Mouse (Mus musculus): Measurements from ENCODE around the gene Asxl1. TPM values are rescaled to one million over a fixed set of nuclear protein-coding genes. Genes with fewer than 3 reads are reported as not detected.

Gene Asxl1
- polyA plus RNA-seq, 1 experiment from 2014 or later, result 12.3 TPM

DNA sequence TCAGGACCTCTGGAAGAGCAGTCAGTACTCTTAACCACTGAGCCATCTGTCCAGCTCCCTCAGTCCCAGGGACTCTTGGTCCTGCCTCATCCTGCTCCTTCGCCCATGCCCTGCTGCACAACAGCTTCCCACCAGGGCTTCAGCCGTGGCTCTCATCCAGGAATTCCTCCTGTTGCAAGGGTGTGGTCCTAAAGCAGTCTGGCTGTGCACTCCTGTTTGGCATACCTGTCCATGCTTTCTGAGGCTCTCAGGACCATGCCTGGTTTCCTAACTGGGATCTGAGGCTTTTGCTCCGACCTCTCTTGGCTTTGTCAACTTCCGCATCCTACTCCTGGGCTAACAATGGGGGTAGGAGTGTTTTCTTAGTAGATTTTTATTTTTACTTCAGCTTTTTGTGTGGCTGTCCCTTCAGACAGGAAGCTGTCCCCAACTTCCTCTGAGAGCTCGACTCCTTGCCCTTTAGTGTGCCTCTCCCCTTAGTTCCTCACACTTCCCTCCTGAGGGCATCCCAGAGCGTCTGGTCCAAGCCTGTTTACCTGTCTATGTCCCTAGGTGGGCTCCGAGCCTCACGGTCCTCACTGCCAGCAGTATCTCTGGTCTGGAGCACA, 26.5 kb upstream of the Asxl1 start:
- WGBS, result 69% methylated on average over 8 of the region's 8 CpGs
- no peak overlapping the region for H3K9ac ChIP-seq
- no peak overlapping the region for H3K27ac ChIP-seq (replicated peaks)
- no peaks in the 10 kb centered on the region for H3K9me3 ChIP-seq (replicated peaks)
- ATAC-seq (ENCODE audit: insufficient number of reproducible peaks, low FRiP score, low TSS enrichment, low read depth), result no peak
- peaks cover 58% of the 10 kb centered on the region for H3K36me3 ChIP-seq
- no peaks in the 10 kb centered on the region for H3K4me1 ChIP-seq
- H3K4me2 ChIP-seq (replicated peaks), result no peak overlapping the region
- H3K4me3 ChIP-seq (replicated peaks), result no peak overlapping the region
- H3K27me3 ChIP-seq, result no peaks in the 10 kb centered on the region

DNA sequence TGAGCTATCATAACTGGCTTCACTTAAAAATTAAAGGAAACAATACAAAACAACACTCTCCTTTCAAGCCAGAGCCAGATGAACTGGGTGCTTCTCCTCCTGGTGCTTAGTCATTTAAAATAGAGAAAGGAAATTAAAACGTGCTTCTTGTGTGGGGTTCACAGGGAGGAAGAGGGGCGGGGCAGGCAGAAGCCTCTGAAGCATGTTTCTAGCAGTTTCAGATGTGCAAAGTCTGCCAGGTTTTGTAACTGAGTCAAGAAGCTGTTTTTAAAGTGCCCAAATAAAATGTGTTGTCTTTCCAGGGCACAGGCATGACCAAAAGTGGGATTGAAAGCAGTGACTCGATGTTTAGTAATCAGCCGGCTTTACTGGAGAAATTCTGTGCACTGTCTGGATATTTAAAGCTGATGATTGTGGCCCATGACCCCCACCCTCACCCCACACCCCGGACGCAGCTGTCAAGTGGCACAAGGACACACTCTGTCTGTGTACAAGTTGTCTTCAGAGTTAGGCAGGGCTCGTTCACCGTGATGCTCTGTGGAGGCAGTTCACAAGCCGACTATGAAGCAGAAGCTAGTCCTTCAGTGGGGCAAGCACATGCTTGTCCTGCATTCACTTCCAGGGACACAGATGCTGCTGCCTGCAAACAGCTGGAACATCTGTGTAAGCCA, 19.8 kb upstream of the Asxl1 start:
- Histone ChIP-seq H3K4me2 (replicated peaks) (no peak overlapping the region), H3K4me3 (replicated peaks) (no peak overlapping the region), H3K36me3 (peaks cover 62% of the 10 kb centered on the region), H3K27me3 (no peaks in the 10 kb centered on the region), H3K4me1 (no peaks in the 10 kb centered on the region), H3K9ac (no peak overlapping the region), H3K9me3 (replicated peaks) (no peaks in the 10 kb centered on the region), H3K27ac (replicated peaks) (no peak overlapping the region; the same call in 1 of the 2 replicates)
- no peak for ATAC-seq (ENCODE audit: insufficient number of reproducible peaks, low FRiP score, low TSS enrichment, low read depth)
- WGBS, result 65% methylated on average over 9 of the region's 9 CpGs

DNA sequence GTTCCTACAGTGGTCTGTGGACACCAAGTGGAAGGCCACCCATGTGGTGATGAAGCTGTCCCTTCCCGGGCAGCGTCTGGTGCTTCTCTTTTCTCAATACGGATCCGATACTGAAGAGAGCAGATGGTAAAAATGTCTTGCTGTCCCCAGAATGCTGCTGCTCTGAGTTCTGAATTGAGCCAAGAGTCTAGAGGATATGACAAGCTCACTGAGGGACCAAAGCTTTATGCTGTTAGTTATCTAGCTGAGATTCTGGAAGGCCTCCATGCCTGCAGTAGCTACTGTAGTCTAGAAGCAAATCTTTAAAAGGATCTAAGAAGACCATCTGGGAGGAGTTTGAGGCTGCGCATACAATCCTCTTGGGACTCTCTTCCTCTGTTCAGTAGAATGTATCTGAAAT, 13.4 kb upstream of the Asxl1 start:
- Histone ChIP-seq H3K9me3 (replicated peaks) (no peaks in the 10 kb centered on the region), H3K36me3 (peaks cover 47% of the 10 kb centered on the region), H3K27ac (replicated peaks) (no peak overlapping the region), H3K4me2 (replicated peaks) (no peak overlapping the region), H3K4me3 (replicated peaks) (no peak overlapping the region), H3K27me3 (no peaks in the 10 kb centered on the region), H3K9ac (no peak overlapping the region), H3K4me1 (no peaks in the 10 kb centered on the region)
- ATAC-seq (ENCODE audit: insufficient number of reproducible peaks, low FRiP score, low TSS enrichment, low read depth), result no peak
- 93% methylated on average over 5 of the region's 5 CpGs for WGBS

DNA sequence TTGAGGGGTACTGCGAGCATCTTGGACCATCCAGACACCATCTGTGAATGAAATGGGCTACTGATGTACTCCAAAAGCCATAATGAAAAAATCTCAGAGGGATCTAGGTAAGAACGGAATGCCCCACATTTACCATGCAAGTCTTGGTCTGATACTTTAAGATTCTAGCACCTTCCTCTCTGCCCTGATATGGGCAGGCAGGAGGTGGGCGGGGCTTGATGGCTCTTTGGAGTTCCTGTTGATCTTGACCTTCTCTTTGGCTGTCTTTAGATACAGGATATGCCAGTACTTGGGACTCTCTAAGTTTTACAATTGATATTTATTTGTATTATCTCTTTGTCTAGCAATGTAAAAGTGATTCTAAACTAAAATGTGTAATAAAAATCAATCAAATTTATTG, 12.6 kb upstream of the Asxl1 start:
- Histone ChIP-seq H3K9me3 (replicated peaks) (no peaks in the 10 kb centered on the region), H3K27ac (replicated peaks) (no peak overlapping the region), H3K9ac (no peak overlapping the region), H3K27me3 (no peaks in the 10 kb centered on the region), H3K36me3 (peaks cover 46% of the 10 kb centered on the region), H3K4me1 (no peaks in the 10 kb centered on the region), H3K4me3 (replicated peaks) (no peak overlapping the region), H3K4me2 (replicated peaks) (no peak overlapping the region)
- WGBS, result 91% methylated on average over 3 of the region's 3 CpGs
- no peak for ATAC-seq (ENCODE audit: insufficient number of reproducible peaks, low FRiP score, low TSS enrichment, low read depth)

DNA sequence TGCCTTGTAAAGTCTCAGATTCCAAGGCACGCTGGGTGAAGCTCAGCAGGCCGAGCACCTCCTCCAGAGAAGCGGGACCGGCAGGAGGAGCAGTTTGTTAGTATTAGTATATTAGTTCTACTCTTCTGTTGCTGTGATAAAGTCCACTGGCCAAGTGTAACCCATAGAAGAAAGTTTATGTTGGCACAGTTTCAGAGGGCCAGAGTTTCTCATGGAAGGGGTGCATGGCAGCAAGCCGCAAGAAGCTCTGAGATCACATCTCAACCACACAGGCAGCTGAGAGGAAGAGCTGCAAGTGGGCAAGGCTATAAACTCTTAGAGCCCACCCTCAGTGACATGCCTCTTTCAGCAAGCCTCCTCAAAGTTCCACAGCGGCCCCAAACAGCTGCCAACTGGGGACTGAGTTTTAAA, 11.8 kb upstream of the Asxl1 start:
- Histone ChIP-seq H3K27ac (replicated peaks) (no peak overlapping the region), H3K9ac (no peak overlapping the region), H3K27me3 (no peaks in the 10 kb centered on the region), H3K9me3 (replicated peaks) (no peaks in the 10 kb centered on the region), H3K4me1 (no peaks in the 10 kb centered on the region), H3K4me2 (replicated peaks) (no peak overlapping the region), H3K4me3 (replicated peaks) (no peak overlapping the region), H3K36me3 (peaks cover 38% of the 10 kb centered on the region)
- no peak for ATAC-seq (ENCODE audit: insufficient number of reproducible peaks, low FRiP score, low TSS enrichment, low read depth)
- WGBS, result 82% methylated on average over 6 of the region's 6 CpGs

DNA sequence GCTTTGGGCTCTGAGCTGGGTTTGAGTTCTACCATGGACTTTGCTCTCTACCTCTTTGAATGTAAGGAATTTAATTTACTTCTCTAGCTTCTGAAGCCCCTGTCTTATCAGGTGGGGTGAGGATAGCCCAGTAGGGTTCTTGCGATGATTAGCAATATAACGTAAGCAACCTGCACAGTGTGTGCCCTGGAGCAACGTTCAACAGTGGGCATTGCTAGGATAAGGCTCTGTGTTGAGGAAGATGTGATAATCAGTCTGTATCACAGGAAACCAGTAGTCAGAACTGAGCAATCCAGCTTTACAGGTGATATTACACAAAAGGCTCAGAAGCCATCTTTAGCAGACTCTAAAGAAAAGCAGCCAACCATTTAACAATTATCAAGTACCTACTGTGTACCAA, 11.3 kb upstream of the Asxl1 start:
- no peak overlapping the region for H3K27ac ChIP-seq (replicated peaks)
- no peaks in the 10 kb centered on the region for H3K9me3 ChIP-seq (replicated peaks)
- no peaks in the 10 kb centered on the region for H3K27me3 ChIP-seq
- 83% methylated on average over 3 of the region's 3 CpGs for WGBS
- ATAC-seq (ENCODE audit: insufficient number of reproducible peaks, low FRiP score, low TSS enrichment, low read depth), result no peak
- peaks cover 36% of the 10 kb centered on the region for H3K36me3 ChIP-seq
- no peak overlapping the region for H3K4me2 ChIP-seq (replicated peaks)
- H3K4me3 ChIP-seq (replicated peaks), result no peak overlapping the region
- H3K4me1 ChIP-seq, result no peaks in the 10 kb centered on the region
- no peak overlapping the region for H3K9ac ChIP-seq

DNA sequence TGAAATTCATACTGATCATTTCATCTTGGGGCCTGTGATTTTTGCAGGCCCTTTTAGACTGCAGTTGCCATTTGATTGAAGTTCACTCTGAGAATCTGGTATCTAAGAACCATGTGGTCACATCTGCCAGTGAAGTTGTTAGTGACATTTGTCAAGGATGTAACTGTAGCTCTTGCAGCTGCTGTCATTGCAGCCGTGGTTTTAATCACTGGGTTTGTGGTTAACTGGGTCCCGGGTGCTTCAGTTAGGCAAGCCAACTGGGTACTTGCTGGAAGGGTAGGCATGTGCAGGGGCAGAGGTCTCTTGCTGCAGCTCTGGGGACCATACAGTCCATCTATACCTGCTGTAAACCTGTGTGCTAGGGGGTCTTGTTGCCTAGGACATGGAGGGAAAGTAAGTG, 9.5 kb upstream of the Asxl1 start:
- no peaks in the 10 kb centered on the region for H3K27me3 ChIP-seq
- no peak overlapping the region for H3K4me3 ChIP-seq (replicated peaks)
- H3K4me1 ChIP-seq, result no peaks in the 10 kb centered on the region
- no peaks in the 10 kb centered on the region for H3K9me3 ChIP-seq (replicated peaks)
- peaks cover 17% of the 10 kb centered on the region; the same call in 1 of the 2 replicates for H3K36me3 ChIP-seq
- no peak overlapping the region for H3K9ac ChIP-seq
- ATAC-seq (ENCODE audit: insufficient number of reproducible peaks, low FRiP score, low TSS enrichment, low read depth), result no peak
- 17% methylated on average over 2 of the region's 2 CpGs for WGBS
- no peak overlapping the region for H3K4me2 ChIP-seq (replicated peaks)
- H3K27ac ChIP-seq (replicated peaks), result no peak overlapping the region

DNA sequence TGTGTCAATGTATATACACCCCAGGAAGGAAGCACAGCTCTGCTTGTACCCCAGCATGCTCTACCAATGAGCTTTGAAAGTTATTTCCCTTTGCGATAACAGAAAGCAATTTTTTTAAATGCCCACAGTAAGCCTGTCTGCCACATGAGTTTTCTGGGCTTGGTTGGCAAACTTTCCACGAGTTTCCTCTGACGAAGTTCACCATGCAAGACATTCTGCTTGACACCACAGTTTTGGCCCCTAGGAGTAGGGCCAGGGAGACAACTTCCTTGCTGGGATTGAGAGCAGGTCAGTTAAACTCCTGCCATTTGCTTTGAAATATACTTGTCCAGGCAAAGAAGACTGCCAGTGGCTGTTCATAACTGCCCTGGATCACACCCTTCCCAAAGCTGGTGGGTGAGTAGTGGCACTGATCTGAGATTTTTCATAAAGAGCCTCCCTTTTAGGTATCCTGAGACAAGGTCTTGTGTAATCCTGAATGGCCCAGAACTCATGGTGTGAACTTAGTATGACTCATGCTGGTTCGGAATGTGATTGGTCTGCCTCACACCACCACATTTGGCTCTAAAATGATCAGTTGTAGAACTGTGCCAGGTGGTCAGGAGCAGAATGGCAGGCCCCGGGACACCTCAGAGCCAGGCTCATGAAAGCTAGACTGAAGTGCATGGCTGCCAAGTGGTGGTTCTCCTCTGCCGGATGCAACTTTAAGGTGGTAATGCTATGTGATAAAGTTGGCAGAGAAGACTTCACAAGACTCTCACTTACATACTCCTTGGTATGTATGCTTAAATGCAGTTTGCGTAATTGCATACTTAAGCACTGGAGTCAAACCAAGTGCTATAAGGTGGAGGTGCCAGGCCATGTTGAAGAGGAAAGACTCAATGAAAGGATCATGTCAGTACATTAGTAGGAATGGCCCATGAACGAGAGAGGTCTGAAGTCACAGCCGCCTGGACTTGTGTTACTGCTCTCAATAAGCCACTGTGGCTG, 7.0 kb upstream of the Asxl1 start:
- H3K27ac ChIP-seq (replicated peaks), result 0 out of 2 replicates have a peak overlapping the region, but pooled peaks have one; percentile 0
- no peaks in the 10 kb centered on the region for H3K4me1 ChIP-seq
- H3K4me2 ChIP-seq (replicated peaks), result no peak overlapping the region
- H3K9ac ChIP-seq, result no peak overlapping the region
- no peaks in the 10 kb centered on the region for H3K9me3 ChIP-seq (replicated peaks)
- H3K4me3 ChIP-seq (replicated peaks), result no peak overlapping the region
- no peak for ATAC-seq (ENCODE audit: insufficient number of reproducible peaks, low FRiP score, low TSS enrichment, low read depth)
- 0 out of 2 replicates have a peak, but pooled peaks cover 7% of the 10 kb centered on the region for H3K36me3 ChIP-seq
- WGBS, result 88% methylated on average over 9 of the region's 9 CpGs
- H3K27me3 ChIP-seq, result no peaks in the 10 kb centered on the region

DNA sequence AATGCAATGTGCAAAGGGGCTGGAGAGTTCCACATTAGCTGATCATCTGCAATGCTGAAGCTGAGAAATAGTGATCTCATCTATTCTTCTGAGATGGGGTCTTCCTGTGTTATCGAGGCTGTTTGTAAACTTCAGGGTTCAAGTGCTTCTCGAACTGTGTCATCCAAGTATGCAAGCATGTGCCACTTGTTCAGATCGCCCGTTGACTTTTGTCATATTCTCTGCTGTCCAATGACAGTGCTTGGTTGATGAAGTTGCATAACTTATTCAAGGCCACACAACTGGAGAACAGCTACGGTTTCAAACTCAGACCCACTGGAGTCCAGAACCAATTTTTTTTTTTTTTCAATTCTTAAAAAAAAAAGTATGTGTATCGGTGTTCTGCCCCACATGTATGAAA, 3.5 kb upstream of the Asxl1 start:
- Histone ChIP-seq H3K4me1 (peaks cover 8% of the 10 kb centered on the region; the same call in 1 of the 2 replicates), H3K4me3 (replicated peaks) (no peak overlapping the region), H3K4me2 (replicated peaks) (no peak overlapping the region), H3K9me3 (replicated peaks) (no peaks in the 10 kb centered on the region), H3K27me3 (no peaks in the 10 kb centered on the region), H3K36me3 (0 out of 2 replicates have a peak, but pooled peaks cover 7% of the 10 kb centered on the region), H3K27ac (replicated peaks) (no peak overlapping the region), H3K9ac (no peak overlapping the region)
- 92% methylated on average over 6 of the region's 6 CpGs for WGBS
- ATAC-seq (ENCODE audit: insufficient number of reproducible peaks, low FRiP score, low TSS enrichment, low read depth), result no peak

DNA sequence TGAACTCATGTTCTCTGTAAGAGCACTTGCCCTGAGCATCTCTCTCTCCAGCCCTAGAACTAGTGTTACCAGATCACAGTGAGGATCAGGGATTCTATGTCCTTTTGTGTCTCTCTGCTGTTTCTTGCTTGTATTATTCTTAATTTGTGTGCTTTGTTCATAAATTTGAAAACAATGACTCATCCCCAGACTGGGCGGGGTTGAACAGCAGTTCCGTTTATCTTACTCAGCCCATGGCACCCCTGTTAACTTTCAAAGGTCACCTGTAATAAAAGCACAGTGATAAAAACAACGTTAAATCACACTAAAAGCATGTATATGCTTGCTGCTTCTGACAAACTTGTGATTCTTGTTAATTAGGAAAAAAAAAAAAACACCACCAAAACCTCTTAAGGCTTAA, 3.0 kb upstream of the Asxl1 start:
- 85% methylated on average over 3 of the region's 3 CpGs for WGBS
- H3K9me3 ChIP-seq (replicated peaks), result no peaks in the 10 kb centered on the region
- no peak overlapping the region for H3K27ac ChIP-seq (replicated peaks)
- H3K4me1 ChIP-seq, result peaks cover 8% of the 10 kb centered on the region; the same call in 1 of the 2 replicates
- no peaks in the 10 kb centered on the region for H3K27me3 ChIP-seq
- no peak overlapping the region for H3K9ac ChIP-seq
- H3K4me3 ChIP-seq (replicated peaks), result no peak overlapping the region
- no peak overlapping the region for H3K4me2 ChIP-seq (replicated peaks)
- H3K36me3 ChIP-seq, result 0 out of 2 replicates have a peak, but pooled peaks cover 7% of the 10 kb centered on the region
- no peak for ATAC-seq (ENCODE audit: insufficient number of reproducible peaks, low FRiP score, low TSS enrichment, low read depth)

DNA sequence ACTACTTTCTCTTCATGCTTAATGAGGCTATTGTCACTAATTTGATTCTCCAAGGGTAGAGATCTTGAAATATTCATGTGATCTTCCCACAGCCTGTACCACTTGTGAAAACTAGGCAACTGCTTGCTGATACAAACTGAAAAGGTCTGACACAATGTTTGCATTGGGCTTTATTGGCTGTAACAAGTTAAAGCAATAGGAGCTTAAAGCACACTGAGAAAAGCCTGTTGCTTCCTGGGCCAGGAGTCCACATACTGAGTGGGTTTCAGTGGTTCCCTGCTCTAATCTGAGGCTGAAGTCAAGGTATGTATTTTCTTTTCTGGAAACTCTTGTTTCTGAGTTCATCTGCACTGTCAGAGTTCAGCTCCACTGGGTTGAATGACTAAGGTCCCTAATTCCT, 2.4 kb upstream of the Asxl1 start:
- 0 out of 2 replicates have a peak, but pooled peaks cover 7% of the 10 kb centered on the region for H3K36me3 ChIP-seq
- H3K9me3 ChIP-seq (replicated peaks), result no peaks in the 10 kb centered on the region
- H3K9ac ChIP-seq, result no peak overlapping the region
- H3K4me1 ChIP-seq, result peaks cover 11% of the 10 kb centered on the region
- H3K4me3 ChIP-seq (replicated peaks), result no peak overlapping the region
- H3K4me2 ChIP-seq (replicated peaks), result no peak overlapping the region
- no peak overlapping the region for H3K27ac ChIP-seq (replicated peaks)
- H3K27me3 ChIP-seq, result no peaks in the 10 kb centered on the region
- no peak for ATAC-seq (ENCODE audit: insufficient number of reproducible peaks, low FRiP score, low TSS enrichment, low read depth)

Data from embryonic facial prominence, embryonic 15.5 days (tissue).